Mouse (Mus musculus) MEL (cell line): Measurements from ENCODE around the gene Wdr64. TPM values are rescaled to one million over a fixed set of nuclear protein-coding genes. Genes with fewer than 3 reads are reported as not detected.

Source experiments
- DNase-seq: peaks from one replicate; pipeline ENCODE4 v3.0.0; 2011; ENCODE audit warnings: low read depth, low spot score
- H3K27ac ChIP-seq: 2 replicates; pipeline ENCODE4 v1.5.1; 2012; ENCODE audit warnings: low read depth, mild to moderate bottlenecking, control low read depth, low read length, moderate library complexity; ENCODE audit not compliant: control insufficient read depth
- H3K27me3 ChIP-seq, 2 experiments: fragments of 150-350 bp in 1 of 2; sonication (generic) in 1 of 2; 2 replicates each; pipeline ENCODE4 v1.6.1; 2012; ENCODE audit warnings: low read length in 2 of 2, mild to moderate bottlenecking in 2 of 2, improper control_type of control experiment in 1 of 2, moderate library complexity in 1 of 2; ENCODE audit not compliant: insufficient read depth in 2 of 2, control insufficient read depth in 1 of 2
- H3K36me3 ChIP-seq, 2 experiments: 2 replicates each; pipeline ENCODE4 v1.6.1; 2012 to 2014; ENCODE audit warnings: low read length in 2 of 2, improper control_type of control experiment in 1 of 2, inconsistent platforms in 1 of 2, mild to moderate bottlenecking in 1 of 2; ENCODE audit not compliant: insufficient read depth in 2 of 2, control insufficient read depth in 1 of 2
- H3K4me1 ChIP-seq, 2 experiments: fragments of 150-350 bp in 1 of 2; sonication (generic) in 1 of 2; 2 replicates each; pipeline ENCODE4 v1.6.1; 2012; ENCODE audit warnings: low read length in 2 of 2, improper control_type of control experiment in 1 of 2, mild to moderate bottlenecking in 1 of 2; ENCODE audit not compliant: insufficient read depth in 2 of 2, control insufficient read depth in 1 of 2
- H3K4me3 ChIP-seq, 2 experiments: fragments of 150-350 bp in 1 of 2; sonication (generic) in 1 of 2; 2 replicates each; pipeline ENCODE4 v1.5.1; 2012; ENCODE audit warnings: low read depth in 2 of 2, low read length in 2 of 2, mild to moderate bottlenecking in 2 of 2, moderate library complexity in 2 of 2, control low read depth in 1 of 2, improper control_type of control experiment in 1 of 2; ENCODE audit not compliant: control insufficient read depth in 1 of 2, insufficient read depth in 1 of 2
- H3K79me2 ChIP-seq: 2 replicates; pipeline ENCODE4 v1.6.1; 2012; ENCODE audit warnings: mild to moderate bottlenecking, low read length, moderate library complexity; ENCODE audit not compliant: control insufficient read depth, poor library complexity, insufficient read depth
- H3K9ac ChIP-seq: 2 replicates; pipeline ENCODE4 v1.6.1; 2012; ENCODE audit warnings: low read depth, mild to moderate bottlenecking, control low read depth, low read length, moderate library complexity; ENCODE audit not compliant: control insufficient read depth, poor library complexity, severe bottlenecking
- H3K9me3 ChIP-seq: fragments of 150-350 bp; sonication (generic); replicated peaks from 2 replicates; pipeline ENCODE4 v1.6.1; 2012; ENCODE audit warnings: mild to moderate bottlenecking, low read length, improper control_type of control experiment, moderate library complexity; ENCODE audit not compliant: insufficient read depth
- BHLHE40 ChIP-seq: IDR thresholded peaks from 2 replicates; pipeline ENCODE4 v1.6.1; 2012; ENCODE audit warnings: low read depth, mild to moderate bottlenecking, inconsistent platforms, low read length, improper control_type of control experiment, borderline replicate concordance
- CHD1 ChIP-seq: IDR thresholded peaks from 2 replicates; pipeline ENCODE4 v1.6.1; 2012; ENCODE audit warnings: low read depth, mild to moderate bottlenecking, inconsistent platforms, low read length, improper control_type of control experiment
- CTCF ChIP-seq, 3 experiments: IDR thresholded peaks in 2 of 3; conservative IDR thresholded peaks in 1 of 3; 2 replicates each; pipeline ENCODE4 v1.5.1; 2011 to 2012; ENCODE audit warnings: low read length in 3 of 3, low read depth in 2 of 3, mild to moderate bottlenecking in 2 of 3, improper control_type of control experiment in 1 of 3, inconsistent platforms in 1 of 3, mixed read lengths in 1 of 3, moderate library complexity in 1 of 3; ENCODE audit not compliant: control insufficient read depth in 1 of 3, insufficient read depth in 1 of 3, poor library complexity in 1 of 3, severe bottlenecking in 1 of 3
- E2F4 ChIP-seq: IDR thresholded peaks from 2 replicates; pipeline ENCODE4 v1.6.1; 2011; ENCODE audit warnings: low read depth, low read length, improper control_type of control experiment, borderline replicate concordance
- ETS1 ChIP-seq: IDR thresholded peaks from 2 replicates; pipeline ENCODE4 v1.6.1; 2012; ENCODE audit warnings: low read depth, mild to moderate bottlenecking, inconsistent platforms, low read length, improper control_type of control experiment, moderate library complexity
- HCFC1 ChIP-seq: IDR thresholded peaks from 2 replicates; pipeline ENCODE4 v1.6.1; 2012; ENCODE audit warnings: low read depth, mild to moderate bottlenecking, inconsistent platforms, low read length, improper control_type of control experiment, moderate library complexity
- JUND ChIP-seq: IDR thresholded peaks from 2 replicates; pipeline ENCODE4 v1.6.1; 2011; ENCODE audit warnings: low read depth, mild to moderate bottlenecking, improper control_type of control experiment, low read length
- KAT2A ChIP-seq: conservative IDR thresholded peaks from 2 replicates; pipeline ENCODE4 v1.6.1; 2012; ENCODE audit warnings: low read depth, low read length, improper control_type of control experiment, inconsistent platforms
- MAFK ChIP-seq: IDR thresholded peaks from 2 replicates; pipeline ENCODE4 v1.6.1; 2011; ENCODE audit warnings: low read depth, mild to moderate bottlenecking, low read length, improper control_type of control experiment, borderline replicate concordance
- MAX ChIP-seq: IDR thresholded peaks from 2 replicates; pipeline ENCODE4 v1.6.1; 2011; ENCODE audit warnings: low read length, improper control_type of control experiment
- MAZ ChIP-seq: IDR thresholded peaks from 2 replicates; pipeline ENCODE4 v1.6.1; 2012; ENCODE audit warnings: low read depth, mild to moderate bottlenecking, inconsistent platforms, low read length, improper control_type of control experiment
- MEF2A ChIP-seq: IDR thresholded peaks from 2 replicates; pipeline ENCODE4 v1.6.1; 2014; ENCODE audit warnings: low read depth, mild to moderate bottlenecking, inconsistent platforms, low read length, improper control_type of control experiment; ENCODE audit not compliant: poor library complexity, insufficient replicate concordance, severe bottlenecking; ENCODE audit errors: extremely low read depth
- NRF1 ChIP-seq: IDR thresholded peaks from 2 replicates; pipeline ENCODE4 v1.6.1; 2014; ENCODE audit warnings: low read depth, mild to moderate bottlenecking, inconsistent platforms, low read length, improper control_type of control experiment, moderate library complexity; ENCODE audit not compliant: poor library complexity, insufficient read depth, severe bottlenecking
- POLR2AphosphoS2 ChIP-seq: IDR thresholded peaks from 2 replicates; pipeline ENCODE4 v1.6.1; 2011; ENCODE audit warnings: low read length, improper control_type of control experiment
- POLR2AphosphoS5 ChIP-seq: IDR thresholded peaks from 2 replicates; pipeline ENCODE4 v1.6.1; 2012; ENCODE audit warnings: low read depth, borderline replicate concordance, mild to moderate bottlenecking, inconsistent platforms, low read length, moderate library complexity, mixed read lengths
- RCOR1 ChIP-seq: IDR thresholded peaks from 2 replicates; pipeline ENCODE4 v1.6.1; 2012; ENCODE audit warnings: low read depth, mild to moderate bottlenecking, inconsistent platforms, low read length, improper control_type of control experiment
- USF1 ChIP-seq: IDR thresholded peaks from 2 replicates; pipeline ENCODE4 v1.6.1; 2014; ENCODE audit warnings: low read depth, mild to moderate bottlenecking, inconsistent platforms, low read length, improper control_type of control experiment, moderate library complexity
- USF2 ChIP-seq, 2 experiments: IDR thresholded peaks; 2 replicates each; pipeline ENCODE4 v1.6.1; 2011 to 2012; ENCODE audit warnings: improper control_type of control experiment in 2 of 2, low read length in 2 of 2, borderline replicate concordance in 1 of 2, inconsistent platforms in 1 of 2, low read depth in 1 of 2, mild to moderate bottlenecking in 1 of 2; ENCODE audit not compliant: insufficient read depth in 1 of 2
- ZC3H11A ChIP-seq: IDR thresholded peaks from 2 replicates; pipeline ENCODE4 v1.6.1; 2012; ENCODE audit warnings: low read depth, mild to moderate bottlenecking, inconsistent platforms, low read length, improper control_type of control experiment
- ZKSCAN1 ChIP-seq: IDR thresholded peaks from 2 replicates; pipeline ENCODE4 v1.6.1; 2012; ENCODE audit warnings: low read depth, mild to moderate bottlenecking, inconsistent platforms, low read length, improper control_type of control experiment, moderate library complexity
- ZNF384 ChIP-seq: IDR thresholded peaks from 2 replicates; pipeline ENCODE4 v1.6.1; 2012; ENCODE audit warnings: low read depth, mild to moderate bottlenecking, inconsistent platforms, low read length, improper control_type of control experiment
- polyA plus RNA-seq, 2 experiments: library from polyadenylated mRNA; stranded (reverse) in 1 of 2; unstranded in 1 of 2; fragments of >175 nt in 1 of 2; fragments of >200 nt in 1 of 2; gene quantifications; 2 replicates each; pipeline versions ENCODE4 v1.2.1 to v1.2.4; 2012; ENCODE audit warnings: low replicate concordance in 2 of 2, low read depth in 1 of 2; ENCODE audit not compliant: insufficient read length in 2 of 2, insufficient read depth in 1 of 2, missing spikeins in 1 of 2
- total RNA-seq: library from RNA; depleted of rRNA; stranded (reverse); fragments of 300-350 nt; gene quantifications from 2 replicates; pipeline ENCODE4 v1.2.3, GENCODE M21; 2012

Wdr64 gene
- total and polyA plus RNA-seq, 3 experiments: 0.31 TPM; not detected in 2

GRCm38 (mm10) chr1:175699796-175700195 lies 1.4 kb downstream of the Wdr64 start:
- Histone ChIP-seq H3K36me3 (no peaks in the 10 kb centered on the region), H3K27ac (no peak overlapping the region), H3K9me3 (no peaks in the 10 kb centered on the region), H3K4me3 (peak overlapping the region in 1 of 2 experiments; percentile 47; a peak in 2 of 4 replicates), H3K4me1 (no peaks in the 10 kb centered on the region), H3K27me3 (no peaks in the 10 kb centered on the region), H3K79me2 (no peaks in the 10 kb centered on the region), H3K9ac (no peak overlapping the region)
- no peak for TF ChIP-seq CHD1
- no peak for TF ChIP-seq RCOR1
- TF ChIP-seq HCFC1: no peak
- no peak for TF ChIP-seq ZNF384
- TF ChIP-seq USF2 (IDR thresholded peaks at IDR 0.05; ENCODE audit: borderline replicate concordance in 1 of 2, insufficient read depth in 1 of 2, low read depth in 1 of 2, low read length in 2 of 2): peak; percentile 38 to 76; a peak in 3 of 4 replicates
- no peak for TF ChIP-seq MAFK
- TF ChIP-seq MAX: peak; percentile 71
- TF ChIP-seq MEF2A: no peak
- TF ChIP-seq CTCF (IDR thresholded peaks at IDR 0.05 in 2 of 3, conservative IDR thresholded peaks at IDR 0.05 in 1 of 3; ENCODE audit: control insufficient read depth in 1 of 3, insufficient read depth in 1 of 3, low read depth in 2 of 3, low read length in 3 of 3, poor library complexity in 1 of 3, severe bottlenecking in 1 of 3): no peak
- TF ChIP-seq ZC3H11A: no peak
- TF ChIP-seq E2F4: no peak
- no peak for TF ChIP-seq POLR2AphosphoS5
- TF ChIP-seq ZKSCAN1: no peak
- TF ChIP-seq MAZ: no peak
- no peak for TF ChIP-seq NRF1
- no peak for TF ChIP-seq JUND
- no peak for TF ChIP-seq ETS1
- TF ChIP-seq KAT2A: no peak
- peak; percentile 64; the same call in 1 of the 2 replicates for TF ChIP-seq BHLHE40
- TF ChIP-seq POLR2AphosphoS2: no peak
- peak; percentile 95 for TF ChIP-seq USF1
- peak; percentile 64 for DNase-seq
